Mouse (Mus musculus) right cerebral cortex, postnatal 4 days (tissue): Measurements from ENCODE around the gene Ephb1.
A peak's percentile ranks its signal among the peaks of the same experiment; 100 is the strongest.

ENCODE experiments used
- DNase-seq: peaks from one replicate; pipeline ENCODE4 v3.0.0-alpha.2; 2022

Ephb1 gene

GRCm38 (mm10) chr9:102235444-102235951, 119.0 kb downstream of the Ephb1 start:
- DNase-seq = no peak

GRCm38 (mm10) chr9:102231248-102231647, 123.2 kb downstream of the Ephb1 start:
- no peak for DNase-seq

GRCm38 (mm10) chr9:102216746-102217566, 137.5 kb downstream of the Ephb1 start:
- DNase-seq = no peak

- no peak for DNase-seq
These were observed 142.5 kb downstream of the Ephb1 start for GRCm38 (mm10) chr9:102212036-102212383.

GRCm38 (mm10) chr9:102211296-102212035, 143.0 kb downstream of the Ephb1 start:
- DNase-seq = peak; percentile 36

GRCm38 (mm10) chr9:102205518-102205917, 149.0 kb downstream of the Ephb1 start:
- DNase-seq = no peak

GRCm38 (mm10) chr9:102201867-102202266, 152.6 kb downstream of the Ephb1 start:
- no peak for DNase-seq

- DNase-seq = no peak
These were observed 157.6 kb downstream of the Ephb1 start for GRCm38 (mm10) chr9:102196856-102197255.

GRCm38 (mm10) chr9:102194063-102194462, 160.4 kb downstream of the Ephb1 start:
- no peak for DNase-seq

- DNase-seq = peak; percentile 18
These were observed 161.5 kb downstream of the Ephb1 start for GRCm38 (mm10) chr9:102192724-102193685.

- no peak for DNase-seq
These were observed 164.4 kb downstream of the Ephb1 start for GRCm38 (mm10) chr9:102190058-102190457.

- no peak for DNase-seq
These were observed 165.1 kb downstream of the Ephb1 start for GRCm38 (mm10) chr9:102189406-102189805.

GRCm38 (mm10) chr9:102183663-102184274, 170.7 kb downstream of the Ephb1 start:
- DNase-seq = no peak

GRCm38 (mm10) chr9:102181810-102182490, 172.5 kb downstream of the Ephb1 start:
- DNase-seq = no peak

- no peak for DNase-seq
These were observed 173.2 kb downstream of the Ephb1 start for GRCm38 (mm10) chr9:102181276-102181675.

- no peak for DNase-seq
These were observed 174.0 kb downstream of the Ephb1 start for GRCm38 (mm10) chr9:102180486-102180885.

- no peak for DNase-seq
These were observed 174.4 kb downstream of the Ephb1 start for GRCm38 (mm10) chr9:102180070-102180469.

- no peak for DNase-seq
These were observed 184.8 kb downstream of the Ephb1 start for GRCm38 (mm10) chr9:102169706-102170105.

GRCm38 (mm10) chr9:102155876-102156275, 198.6 kb downstream of the Ephb1 start:
- no peak for DNase-seq

GRCm38 (mm10) chr9:102139181-102139580, 215.3 kb downstream of the Ephb1 start:
- no peak for DNase-seq

GRCm38 (mm10) chr9:102138671-102139070, 215.8 kb downstream of the Ephb1 start:
- DNase-seq = no peak

GRCm38 (mm10) chr9:102138187-102138586, 216.3 kb downstream of the Ephb1 start:
- no peak for DNase-seq
